Mouse (Mus musculus) mature B cell (primary cell): Measurements from ENCODE around the gene Dazap1.
"Not testable (repeated sequence)": the region's sequence is repeated elsewhere in the genome, so short reads cannot be mapped to it uniquely, and the experiment has no call there.

ENCODE experiments used
- in situ Hi-C: fragments of 300-500 bp; cut with MboI; formaldehyde crosslinking; loops from 2 replicates; pipeline ENCODE4 v1.14.3; 2019

Gene Dazap1

GRCm38 (mm10) chr10:80260642-80261584 lies at the start of gene Dazap1, which contains the start of gene Gamt:
TSS of gene Dazap1 (plus strand) at chr10:80261486.
TSS of gene Gamt (minus strand) at chr10:80261012.
- in situ Hi-C loops, result no loop called here

GRCm38 (mm10) chr10:80211547-80212103 lies 49.7 kb upstream of the Dazap1 start:
- in situ Hi-C loops, result not testable (repeated sequence)

DNA sequence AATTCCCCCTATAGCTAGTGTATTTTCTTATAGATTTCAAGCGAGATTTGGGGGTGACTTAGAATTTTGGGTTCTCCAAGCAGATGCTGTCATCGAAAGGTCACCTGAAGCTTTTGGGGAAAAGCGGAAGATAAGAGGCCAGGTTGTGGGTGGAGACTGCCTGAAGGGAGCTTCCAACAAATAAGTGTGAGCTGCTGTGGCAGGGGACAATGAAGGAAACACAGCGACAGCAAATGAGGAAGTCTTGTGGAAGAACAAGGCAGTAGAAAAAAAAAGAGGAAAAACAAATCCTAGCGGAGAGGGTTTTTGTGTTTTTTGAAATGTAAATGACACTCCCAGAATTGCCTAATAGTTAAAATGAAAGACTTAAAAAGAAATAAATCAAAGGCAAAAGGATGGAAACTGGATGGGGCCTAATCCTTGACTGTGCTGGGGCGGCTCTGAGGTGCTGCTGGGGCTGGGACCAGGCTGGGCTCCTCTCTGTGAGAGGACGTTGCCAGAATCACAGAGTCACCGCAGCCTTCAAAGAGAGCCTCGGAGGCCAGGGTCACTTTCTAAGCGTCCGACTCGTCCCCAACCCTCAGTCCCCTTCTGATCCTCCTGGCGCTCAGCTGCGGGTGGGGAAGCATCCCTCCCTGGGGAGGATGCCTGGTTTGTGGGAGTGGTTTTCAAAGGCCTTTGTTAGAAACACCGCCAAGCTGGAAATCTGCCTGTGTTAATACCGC lies 46.1 kb upstream of the Dazap1 start:
- in situ Hi-C loops, result no loop called here

GRCm38 (mm10) chr10:80220676-80221075 lies 40.6 kb upstream of the Dazap1 start:
- in situ Hi-C loops, result no loop called here

DNA sequence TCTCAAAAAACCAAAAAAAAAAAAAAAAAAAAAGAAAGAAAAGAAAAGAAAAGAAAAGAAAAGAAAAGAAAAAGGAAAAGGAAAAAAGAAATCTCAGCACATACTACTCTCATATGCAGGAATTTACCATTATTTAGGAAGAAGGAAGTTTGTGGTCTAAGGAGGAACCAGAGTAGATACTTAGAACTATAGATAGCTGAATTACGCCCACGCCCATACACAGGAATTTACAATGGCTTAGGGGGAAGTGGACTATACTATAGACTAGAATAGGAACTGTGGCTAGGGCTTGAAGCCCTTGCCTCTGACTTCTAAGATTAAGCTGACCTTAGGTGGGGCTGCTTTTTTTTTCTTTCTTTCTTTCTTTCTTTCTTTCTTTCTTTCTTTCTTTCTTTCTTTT lies 38.1 kb upstream of the Dazap1 start:
- in situ Hi-C loops, result not testable (repeated sequence)

GRCm38 (mm10) chr10:80226071-80226415 lies 35.2 kb upstream of the Dazap1 start:
- in situ Hi-C loops, result no loop called here

GRCm38 (mm10) chr10:80226416-80227165 lies 34.7 kb upstream of the Dazap1 start, which contains the start of gene Mum1:
TSS of gene Mum1 (plus strand) at chr10:80226434.
- in situ Hi-C loops, result no loop called here

DNA sequence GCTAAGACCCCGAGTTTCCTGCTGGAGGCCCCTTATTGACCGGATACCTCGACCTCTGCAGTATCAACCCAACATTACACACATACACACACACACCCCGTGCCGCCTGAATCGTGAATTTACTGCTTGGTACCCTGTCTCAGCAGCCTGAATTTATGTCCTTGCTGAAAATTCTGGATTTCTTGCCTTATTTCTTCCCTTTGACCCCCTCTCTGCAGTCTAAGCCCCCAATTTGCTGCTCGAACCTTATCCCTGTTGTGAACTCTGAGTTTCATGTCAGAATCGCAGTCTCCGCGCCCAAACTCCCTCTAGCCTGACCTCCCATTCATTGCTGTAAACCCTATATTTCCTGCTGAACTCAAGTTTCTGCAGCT lies 34.1 kb upstream of the Dazap1 start:
- in situ Hi-C loops, result no loop called here

DNA sequence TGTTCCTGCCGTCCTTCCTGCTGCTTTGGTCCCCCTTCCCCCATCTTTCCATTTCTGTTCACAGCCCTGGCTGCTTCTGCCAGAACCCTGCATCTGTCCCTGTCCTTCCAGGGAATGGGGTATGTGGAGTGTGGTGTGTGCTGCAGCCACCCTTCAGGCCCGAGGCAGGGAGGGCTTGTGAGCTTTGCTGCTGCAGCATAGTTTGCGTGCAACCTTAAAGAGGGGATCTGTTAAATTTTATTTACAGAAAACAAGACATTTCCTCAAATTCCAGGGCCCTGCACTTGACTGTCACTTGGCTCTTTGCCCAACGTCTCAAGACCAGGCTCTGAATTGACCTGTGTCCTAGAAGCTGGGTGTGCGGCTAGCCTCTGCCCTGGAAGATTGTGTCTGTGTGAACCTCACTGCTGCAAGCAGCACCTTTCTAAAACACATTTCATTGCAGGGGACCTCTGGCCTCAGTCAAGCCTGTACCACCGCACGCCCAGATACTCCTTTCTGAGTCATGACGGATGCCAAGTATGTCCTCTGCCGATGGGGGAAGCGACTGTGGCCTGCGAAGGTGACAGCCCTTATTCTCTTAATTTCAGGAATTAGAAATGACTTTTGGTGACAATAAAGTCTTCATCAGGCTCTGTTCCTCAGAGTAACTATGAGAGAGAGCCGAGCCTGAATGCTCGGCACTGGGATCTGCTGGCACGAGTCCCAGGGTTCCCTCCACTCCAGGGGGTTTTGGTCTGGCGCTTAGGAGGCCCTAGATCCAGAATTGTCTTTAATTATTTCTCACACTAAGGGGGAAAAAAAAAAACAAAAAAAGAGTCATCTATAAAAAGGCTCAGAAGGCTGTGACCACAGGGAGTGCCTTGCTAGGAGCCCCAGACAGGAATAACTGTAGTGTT lies 33.2 kb upstream of the Dazap1 start:
- in situ Hi-C loops, result no loop called here

DNA sequence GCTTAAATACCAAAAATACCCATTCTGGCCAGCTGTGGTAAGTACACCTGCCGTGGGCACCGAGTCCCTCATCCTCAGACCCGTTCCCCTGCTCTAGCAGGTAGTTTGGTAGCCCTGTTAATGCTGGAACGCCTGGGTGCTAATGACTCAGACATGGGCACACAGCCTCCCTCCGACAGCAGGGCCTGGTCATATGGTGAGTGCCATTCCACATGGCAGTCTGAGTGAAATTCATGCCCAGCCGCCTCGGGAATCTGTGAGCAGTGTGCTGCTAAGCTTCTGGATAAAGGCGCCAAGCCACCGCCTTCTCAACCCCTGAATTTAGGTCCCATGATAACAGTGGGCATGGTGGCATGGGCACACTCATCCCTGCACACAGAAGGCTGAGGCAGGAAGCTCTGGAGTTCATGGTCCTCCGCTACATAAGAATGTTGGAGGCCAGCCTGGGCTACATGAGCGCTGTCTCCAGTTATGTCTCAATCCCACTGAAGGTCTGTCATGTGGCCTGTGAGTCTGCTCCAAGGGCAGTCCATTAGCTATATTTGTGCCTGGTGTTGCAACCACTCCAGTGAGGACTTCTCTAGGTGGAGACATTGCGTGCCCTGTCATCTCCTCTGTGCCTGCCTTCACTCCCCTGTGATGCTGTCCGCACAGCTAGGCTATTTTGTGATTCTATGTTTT lies 25.0 kb upstream of the Dazap1 start:
- in situ Hi-C loops, result no loop called here

- in situ Hi-C loops, result no loop called here
Observed at GRCm38 (mm10) chr10:80237020-80237419, 24.3 kb upstream of the Dazap1 start.

GRCm38 (mm10) chr10:80238306-80238705 lies 23.0 kb upstream of the Dazap1 start:
- in situ Hi-C loops, result no loop called here

DNA sequence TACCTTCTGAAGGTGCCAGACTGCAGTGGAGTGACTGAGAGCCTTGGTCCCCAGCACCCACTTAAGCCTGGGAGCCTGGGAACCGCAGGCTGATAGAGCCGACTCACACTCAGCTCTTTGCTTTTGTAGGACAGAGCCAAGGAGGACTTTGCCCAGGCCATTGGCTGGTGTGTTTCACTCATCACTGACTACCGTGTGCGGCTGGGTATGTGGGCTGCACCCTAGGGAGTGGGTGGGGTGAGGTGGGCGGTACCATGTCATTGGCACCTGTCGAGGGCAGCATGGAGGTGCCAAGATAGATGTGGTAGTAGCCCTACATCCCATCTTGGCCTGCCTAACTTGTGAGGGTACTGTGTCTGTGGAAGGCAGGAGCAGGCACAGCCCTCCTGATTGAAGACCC lies 21.5 kb upstream of the Dazap1 start:
- in situ Hi-C loops, result no loop called here

GRCm38 (mm10) chr10:80242088-80242487 lies 19.2 kb upstream of the Dazap1 start:
- in situ Hi-C loops, result no loop called here

DNA sequence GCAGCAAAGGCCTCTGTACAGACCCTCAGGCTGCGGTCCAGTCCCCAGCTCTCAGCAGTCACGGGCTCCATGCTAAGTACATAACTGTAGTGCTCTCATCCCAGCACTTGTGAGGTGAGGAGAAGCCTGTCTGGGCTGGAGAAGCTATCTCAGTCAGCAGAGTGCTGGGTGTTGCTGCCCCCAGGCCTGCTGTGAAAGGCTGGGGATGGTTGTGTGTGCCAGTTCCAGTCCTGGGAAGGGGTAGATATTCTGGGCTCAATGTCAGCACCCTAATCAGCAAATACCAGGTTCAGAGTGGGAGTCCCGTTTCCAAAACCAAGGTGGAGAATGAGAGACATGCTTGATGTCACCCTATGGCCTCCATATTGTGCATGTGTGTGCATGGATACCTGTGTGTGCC lies 18.7 kb upstream of the Dazap1 start:
- in situ Hi-C loops, result no loop called here

DNA sequence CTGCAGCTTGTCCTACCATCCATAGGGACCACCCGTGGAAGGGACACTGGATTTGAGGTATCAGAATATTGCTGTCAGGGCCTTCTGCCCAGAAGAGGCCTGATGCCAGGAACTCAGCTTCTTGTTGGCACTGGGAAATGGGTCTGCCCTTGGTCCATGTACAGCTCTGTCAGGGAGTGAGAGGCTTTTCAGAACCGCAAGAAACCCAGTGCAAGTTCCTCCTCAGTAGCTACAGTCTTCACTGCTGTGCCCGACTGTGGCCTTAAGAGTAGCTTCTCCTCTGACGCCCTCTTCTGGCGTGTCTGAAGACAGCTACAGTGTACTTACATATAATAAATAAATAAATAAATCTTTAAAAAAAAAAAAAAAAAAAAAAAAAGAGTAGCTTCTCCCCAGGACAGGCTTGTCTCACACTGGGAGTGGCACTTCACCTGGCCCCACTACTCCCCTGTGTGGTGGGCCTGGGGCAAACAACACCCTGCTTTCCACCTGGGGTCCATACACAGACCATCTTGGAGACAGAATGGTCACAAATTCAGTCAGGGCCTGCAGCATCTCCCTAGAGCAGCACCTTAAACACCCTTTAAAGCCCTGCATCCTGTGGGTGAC lies 16.4 kb upstream of the Dazap1 start:
- in situ Hi-C loops, result loop anchor here (5.0 kb wide), 1 partner anchor 68 kb away; the partner anchor contains the start of gene Efna2

DNA sequence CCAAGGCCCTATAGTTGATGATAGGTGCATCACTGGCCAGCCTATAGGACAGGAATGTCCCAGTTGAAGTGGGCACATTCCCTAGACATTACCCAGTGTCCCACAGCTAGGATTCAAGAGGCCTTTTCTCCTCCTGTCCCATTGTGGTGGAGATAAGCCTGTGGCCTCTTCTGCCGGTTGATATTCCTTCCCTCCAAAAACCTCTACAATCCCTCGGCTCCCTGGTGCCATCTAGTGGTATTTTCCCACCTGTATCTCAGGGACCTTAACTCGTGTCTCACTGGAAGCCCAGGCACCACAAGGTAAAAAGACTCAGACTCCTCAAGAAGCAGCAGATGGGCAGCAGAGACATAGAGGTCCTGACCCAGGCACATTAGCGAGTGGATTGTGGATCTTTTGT lies 15.7 kb upstream of the Dazap1 start:
- in situ Hi-C loops, result loop anchor here (5.0 kb wide), 1 partner anchor 68 kb away; the partner anchor contains the start of gene Efna2

DNA sequence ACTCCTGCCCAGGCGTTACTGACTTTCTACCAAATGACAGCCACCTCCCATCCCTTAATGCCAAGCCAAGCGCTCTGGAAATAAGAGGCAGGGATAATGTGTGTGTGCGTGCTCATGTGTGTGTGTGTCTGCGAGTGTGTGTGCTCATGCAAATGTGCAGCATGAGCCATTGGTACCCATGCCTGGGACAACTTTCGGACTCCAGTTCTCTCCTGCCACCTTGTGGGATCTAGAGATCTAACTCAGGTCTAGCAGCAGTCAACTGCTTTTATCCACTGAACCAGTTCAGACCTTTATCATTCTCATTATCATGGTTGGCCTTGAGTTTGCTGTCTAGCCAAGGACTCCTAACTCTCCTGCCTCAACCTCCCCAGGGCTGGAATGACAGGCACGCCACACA lies 13.4 kb upstream of the Dazap1 start:
- in situ Hi-C loops, result loop anchor here (5.0 kb wide), 1 partner anchor 71 kb away; the partner anchor contains the start of gene Efna2

GRCm38 (mm10) chr10:80248437-80248836 lies 12.8 kb upstream of the Dazap1 start:
- in situ Hi-C loops, result loop anchor here (5.0 kb wide), 1 partner anchor 71 kb away; the partner anchor contains the start of gene Efna2
